Comparison of ENCODE assay signal across 8 mouse cellular contexts in genomic region chr3:51339734-51340551, GRCm38 (mm10). TPM values are rescaled to one million over a fixed set of nuclear protein-coding genes. Genes with fewer than 3 reads are reported as not detected.
DNase-seq lines count a peak whose midpoint lies in the region; ATAC-seq and TF ChIP-seq lines count a peak whose summit lies in the region.

No protein-coding gene starts in this region.

- TF ChIP-seq CTCF in C2C12 (IDR thresholded peaks at IDR 0.05; ENCODE audit: control insufficient read depth, insufficient read depth, insufficient read length): no peak
- no peak for TF ChIP-seq CTCF in heart, postnatal 0 days (IDR thresholded peaks at IDR 0.05; ENCODE audit: low read depth)
- no peak for TF ChIP-seq CTCF in lung, postnatal 0 days (IDR thresholded peaks at IDR 0.05)

- peak; percentile 25 for ATAC-seq in heart, postnatal 0 days (ENCODE audit: insufficient read depth, low read depth)
- ATAC-seq in lung, postnatal 0 days: peak; percentile 56

- peak overlapping the region; percentile 79 for H3ac ChIP-seq in C2C12 (ENCODE audit: control insufficient read depth, insufficient read length, low read depth)

- H3K4me3 ChIP-seq in C2C12 (ENCODE audit: insufficient read depth, poor library complexity, severe bottlenecking): peak overlapping the region; percentile 75
- H3K4me3 ChIP-seq in embryonic facial prominence, embryonic 10.5 days: peak overlapping the region; percentile 99
- H3K4me3 ChIP-seq in heart, postnatal 0 days (ENCODE audit: low read depth, low read length): peak overlapping the region; percentile 99
- peak overlapping the region; percentile 99 for H3K4me3 ChIP-seq in lung, postnatal 0 days (ENCODE audit: low read depth, low read length)

- peak overlapping the region; percentile 82 for H3K4me2 ChIP-seq in heart, postnatal 0 days (ENCODE audit: low read depth, low read length)
- peak overlapping the region; percentile 96 for H3K4me2 ChIP-seq in lung, postnatal 0 days (replicated peaks; ENCODE audit: low read depth, low read length)

- H3K79me2 ChIP-seq in C2C12 (ENCODE audit: control insufficient read depth, insufficient read depth): peaks cover 45% of the 10 kb centered on the region

- peak overlapping the region; percentile 96 for H3K9ac ChIP-seq in heart, postnatal 0 days (replicated peaks; ENCODE audit: low read depth, low read length)
- peak overlapping the region; percentile 88 for H3K9ac ChIP-seq in lung, postnatal 0 days (replicated peaks; ENCODE audit: low read depth)

- H3K27me3 ChIP-seq in C2C12 (ENCODE audit: control insufficient read depth, insufficient read depth, insufficient read length): no peaks in the 10 kb centered on the region
- no peaks in the 10 kb centered on the region for H3K27me3 ChIP-seq in embryonic facial prominence, embryonic 10.5 days (replicated peaks; ENCODE audit: low read depth, poor library complexity, severe bottlenecking)
- H3K27me3 ChIP-seq in heart, postnatal 0 days (ENCODE audit: control insufficient read depth, insufficient read depth, low read length): no peaks in the 10 kb centered on the region
- H3K27me3 ChIP-seq in lung, postnatal 0 days (replicated peaks; ENCODE audit: insufficient read depth, low read length): no peaks in the 10 kb centered on the region

- H3K9me3 ChIP-seq in embryonic facial prominence, embryonic 10.5 days: no peaks in the 10 kb centered on the region
- H3K9me3 ChIP-seq in heart, postnatal 0 days (replicated peaks; ENCODE audit: control insufficient read depth, low read length): no peaks in the 10 kb centered on the region
- no peaks in the 10 kb centered on the region for H3K9me3 ChIP-seq in lung, postnatal 0 days (ENCODE audit: low read length)

- DNase-seq in Muller cell, postnatal 12 days (ENCODE audit: inconsistent ontology term): peak; percentile 45
- peak; percentile 62 for DNase-seq in embryonic facial prominence, embryonic 10.5 days (ENCODE audit: low spot score)
- DNase-seq in heart, postnatal 0 days (ENCODE audit: low spot score): no peak
- peak; percentile 46 to 75 for DNase-seq in kidney, postnatal 25 days
- DNase-seq in lung, postnatal 0 days (ENCODE audit: low spot score): peak; percentile 79
- DNase-seq in retina, postnatal 1 day: peak; percentile 47
- DNase-seq in urinary bladder, postnatal 36 days (ENCODE audit: low spot score in 2 of 2): peak; percentile 38 to 41

- no peak for TF ChIP-seq EP300 in heart, postnatal 0 days (IDR thresholded peaks at IDR 0.05; ENCODE audit: low read depth)
- TF ChIP-seq EP300 in lung, postnatal 0 days (IDR thresholded peaks at IDR 0.05): no peak

- under 1% methylated on average over 108 of the region's 113 CpGs for WGBS in embryonic facial prominence, embryonic 10.5 days
- under 1% methylated on average over 75 of the region's 113 CpGs for WGBS in heart, postnatal 0 days
- under 1% methylated on average over 59 of the region's 113 CpGs for WGBS in lung, postnatal 0 days

- no peaks in the 10 kb centered on the region for H3K36me3 ChIP-seq in C2C12 (ENCODE audit: control insufficient read depth, insufficient read depth)
- H3K36me3 ChIP-seq in embryonic facial prominence, embryonic 10.5 days (replicated peaks): no peaks in the 10 kb centered on the region
- H3K36me3 ChIP-seq in heart, postnatal 0 days (replicated peaks; ENCODE audit: control insufficient read depth, insufficient read depth, low read length): no peaks in the 10 kb centered on the region
- H3K36me3 ChIP-seq in lung, postnatal 0 days (ENCODE audit: insufficient read depth, low read length): no peaks in the 10 kb centered on the region

- 0 out of 2 replicates have a peak, but pooled peaks cover 9% of the 10 kb centered on the region for H3K4me1 ChIP-seq in embryonic facial prominence, embryonic 10.5 days
- H3K4me1 ChIP-seq in heart, postnatal 0 days (ENCODE audit: control insufficient read depth, insufficient read depth): peaks cover 6% of the 10 kb centered on the region
- no peaks in the 10 kb centered on the region for H3K4me1 ChIP-seq in lung, postnatal 0 days (ENCODE audit: insufficient read depth, low read depth, low read length)

- peaks cover 14% of the 10 kb centered on the region for H3K79me3 ChIP-seq in C2C12 (ENCODE audit: low read depth)

- H3K27ac ChIP-seq in embryonic facial prominence, embryonic 10.5 days (replicated peaks): peak overlapping the region; percentile 98
- H3K27ac ChIP-seq in heart, postnatal 0 days (ENCODE audit: low read depth): peak overlapping the region; percentile 99
- H3K27ac ChIP-seq in lung, postnatal 0 days (ENCODE audit: low read length): peak overlapping the region; percentile 99

TF ChIP-seq in C2C12, 6 proteins besides CTCF, POLR2A, EP300 and RAD21:
- TF ChIP-seq FOSL1 (IDR thresholded peaks at IDR 0.05; ENCODE audit: insufficient read depth, low read length, poor library complexity, severe bottlenecking): no peak
- TF ChIP-seq MAX (IDR thresholded peaks at IDR 0.05): no peak
- no peak for TF ChIP-seq USF1 (IDR thresholded peaks at IDR 0.05; ENCODE audit: low read depth)
- no peak for TF ChIP-seq CEBPB (IDR thresholded peaks at IDR 0.05; ENCODE audit: low read depth)
- TF ChIP-seq MYOD1 (IDR thresholded peaks at IDR 0.05; ENCODE audit: control insufficient read depth, insufficient read length, low read depth): no peak
- no peak for TF ChIP-seq MYOG (IDR thresholded peaks at IDR 0.05; ENCODE audit: control insufficient read depth, extremely low read depth, insufficient read length)

RNA-seq across cellular contexts. Expression of gene Elf2, which starts 0.5 kb away (rescaled TPM):
- polyA plus RNA-seq in C2C12 (2012; fragmentation: generic; extraction: Trizol): 19.5 TPM
- 42.0 and 49.2 TPM in 2 replicates for polyA plus RNA-seq in embryonic facial prominence, embryonic 10.5 days (2016; fragmentation: Nextera tagmentation; extraction: Ambion mirVana)
- 84.0 and 104 TPM in 2 replicates for total RNA-seq in heart, postnatal 0 days (2014; rRNA removed; ENCODE audit: low replicate concordance)
- polyA plus RNA-seq in heart, postnatal 0 days (2015; fragmentation: Nextera tagmentation; extraction: Ambion mirVana): 40.7 and 46.5 TPM in 2 replicates
- 55.8 and 62.6 TPM in 2 replicates for polyA plus RNA-seq in lung, postnatal 0 days (2015; fragmentation: Nextera tagmentation; extraction: Ambion mirVana)

RNA-seq across cellular contexts. Expression of gene Mgarp, which starts 56.6 kb away (rescaled TPM):
- polyA plus RNA-seq in C2C12 (2012; fragmentation: generic; extraction: Trizol): 0.23 TPM
- polyA plus RNA-seq in embryonic facial prominence, embryonic 10.5 days (2016; fragmentation: Nextera tagmentation; extraction: Ambion mirVana): 8.0 and 8.7 TPM in 2 replicates
- total RNA-seq in heart, postnatal 0 days (2014; rRNA removed; ENCODE audit: low replicate concordance): 3.4 and 3.7 TPM in 2 replicates
- 1.2 and 1.3 TPM in 2 replicates for polyA plus RNA-seq in heart, postnatal 0 days (2015; fragmentation: Nextera tagmentation; extraction: Ambion mirVana)
- polyA plus RNA-seq in lung, postnatal 0 days (2015; fragmentation: Nextera tagmentation; extraction: Ambion mirVana): not detected in 2 replicates
